Mouse (Mus musculus) stomach, embryonic 14.5 days (tissue): ENCODE results near the gene Grin2c. TPM values are rescaled to one million over a fixed set of nuclear protein-coding genes. Genes with fewer than 3 reads are reported as not detected.

Experiments used
- ATAC-seq: fragments of 200-750 bp; cut with Nextera tagmentation; 2 replicates; pipeline ENCODE4 v1.8.0; 2017; ENCODE audit warnings: low read depth, moderate TSS enrichment; ENCODE audit not compliant: insufficient number of reproducible peaks, insufficient read depth, low FRiP score
- H3K27ac ChIP-seq: fragments of 300-500 bp; sonication (generic); 2 replicates; pipeline ENCODE4 v1.5.1; 2014; ENCODE audit warnings: mild to moderate bottlenecking, low read length, moderate library complexity, mixed read lengths
- H3K27me3 ChIP-seq: fragments of 300-500 bp; sonication (generic); 2 replicates; pipeline ENCODE4 v1.6.1; 2014; ENCODE audit warnings: low read length, control low read depth, mixed read lengths; ENCODE audit not compliant: control insufficient read depth, insufficient read depth
- H3K36me3 ChIP-seq: fragments of 300-500 bp; sonication (generic); 2 replicates; pipeline ENCODE4 v1.6.1; 2014; ENCODE audit warnings: mild to moderate bottlenecking, control low read depth, low read length, moderate library complexity, mixed read lengths; ENCODE audit not compliant: control insufficient read depth, insufficient read depth
- H3K4me1 ChIP-seq: fragments of 300-500 bp; sonication (generic); 2 replicates; pipeline ENCODE4 v1.6.1; 2014; ENCODE audit warnings: low read length, control low read depth, mixed read lengths; ENCODE audit not compliant: control insufficient read depth, insufficient read depth
- H3K4me2 ChIP-seq: fragments of 300-500 bp; sonication (generic); replicated peaks from 2 replicates; pipeline ENCODE4 v1.6.1; 2014; ENCODE audit warnings: low read depth, low read length, control low read depth
- H3K4me3 ChIP-seq: fragments of 300-500 bp; sonication (generic); 2 replicates; pipeline ENCODE4 v1.5.1; 2014; ENCODE audit warnings: low read depth, low read length, control low read depth
- H3K9ac ChIP-seq: fragments of 300-500 bp; sonication (generic); replicated peaks from 2 replicates; pipeline ENCODE4 v1.6.1; 2014; ENCODE audit warnings: low read depth, mild to moderate bottlenecking, control low read depth, low read length, moderate library complexity, mixed read lengths
- H3K9me3 ChIP-seq: fragments of 300-500 bp; sonication (generic); 2 replicates; pipeline ENCODE4 v1.6.1; 2016; ENCODE audit warnings: low read depth, low read length, control low read depth; ENCODE audit not compliant: control insufficient read depth
- WGBS: fragments of 180-500 bp; shearing (Covaris S2); extraction: QIAGEN DNeasy Blood & Tissue Kit; methylation state at CpG from one replicate; pipeline ENCODE4 v1.1.7; 2014; 5-methylcytosine and 5-hydroxymethylcytosine counted together
- polyA plus RNA-seq: library from polyadenylated mRNA; unstranded; fragments of >200 nt; fragmentation: Nextera tagmentation; extraction: Ambion mirVana; gene quantifications from 2 replicates; pipeline ENCODE4 v1.2.1, GENCODE M21; 2014

Gene Grin2c
- not detected in 2 replicates for polyA plus RNA-seq

- Histone ChIP-seq H3K4me2 (peak within 1 kb of the TSS; percentile 59), H3K9me3 (no peaks in the 10 kb centered on the region), H3K27me3 (peaks cover 50% of the 10 kb centered on the region), H3K4me3 (peak within 1 kb of the TSS; percentile 32), H3K4me1 (peaks cover 7% of the 10 kb centered on the region; the same call in 1 of the 2 replicates), H3K27ac (no peak within 1 kb of the TSS), H3K9ac (no peak within 1 kb of the TSS), H3K36me3 (no peaks in the 10 kb centered on the region; the same call in 1 of the 2 replicates)
- 6% methylated on average over 45 of the region's 50 CpGs for WGBS
- ATAC-seq, result no peak
Observed at GRCm38 (mm10) chr11:115267061-115267883, at the start of gene Grin2c. Gene Grin2c, minus strand, starts transcription at chr11:115267243.

- H3K4me1 ChIP-seq, result no peaks in the 10 kb centered on the region
- H3K27me3 ChIP-seq, result peaks cover 40% of the 10 kb centered on the region
- no peak overlapping the region for H3K9ac ChIP-seq
- no peaks in the 10 kb centered on the region for H3K36me3 ChIP-seq
- H3K27ac ChIP-seq, result no peak overlapping the region
- H3K9me3 ChIP-seq, result no peaks in the 10 kb centered on the region
- no peak for ATAC-seq
- WGBS, result 53% methylated on average over 2 of the region's 2 CpGs
- no peak overlapping the region for H3K4me3 ChIP-seq
- no peak overlapping the region for H3K4me2 ChIP-seq
Observed at GRCm38 (mm10) chr11:115314249-115314648, 47.2 kb upstream of the Grin2c start.

- H3K4me2 ChIP-seq, result no peak overlapping the region
- H3K4me1 ChIP-seq, result no peaks in the 10 kb centered on the region
- no peak overlapping the region for H3K27ac ChIP-seq
- ATAC-seq, result no peak
- no peak overlapping the region for H3K4me3 ChIP-seq
- no peaks in the 10 kb centered on the region for H3K36me3 ChIP-seq
- 67% methylated on average over 1 of the region's 1 CpGs for WGBS
- no peak overlapping the region for H3K9ac ChIP-seq
- no peaks in the 10 kb centered on the region for H3K9me3 ChIP-seq
- no peaks in the 10 kb centered on the region for H3K27me3 ChIP-seq
Observed at GRCm38 (mm10) chr11:115308781-115309180, 41.7 kb upstream of the Grin2c start.

- Histone ChIP-seq H3K9me3 (no peaks in the 10 kb centered on the region), H3K36me3 (no peaks in the 10 kb centered on the region), H3K4me3 (no peak within 1 kb of the TSS), H3K4me1 (no peaks in the 10 kb centered on the region), H3K27me3 (no peaks in the 10 kb centered on the region), H3K27ac (no peak within 1 kb of the TSS), H3K9ac (no peak within 1 kb of the TSS), H3K4me2 (no peak within 1 kb of the TSS)
- WGBS, result 32% methylated on average over 8 of the region's 8 CpGs
- ATAC-seq, result no peak
Observed at GRCm38 (mm10) chr11:115306863-115307262, 39.8 kb upstream of the Grin2c start, which contains the start of gene Otop2. Gene Otop2, plus strand, starts transcription at chr11:115307163.

GRCm38 (mm10) chr11:115303167-115303566, 36.1 kb upstream of the Grin2c start:
- H3K27me3 ChIP-seq, result no peaks in the 10 kb centered on the region
- H3K9me3 ChIP-seq, result no peaks in the 10 kb centered on the region
- no peaks in the 10 kb centered on the region for H3K4me1 ChIP-seq
- H3K9ac ChIP-seq, result no peak overlapping the region
- H3K36me3 ChIP-seq, result no peaks in the 10 kb centered on the region
- 25% methylated on average over 8 of the region's 8 CpGs for WGBS
- no peak overlapping the region for H3K27ac ChIP-seq
- H3K4me3 ChIP-seq, result no peak overlapping the region
- ATAC-seq, result no peak
- no peak overlapping the region for H3K4me2 ChIP-seq

- H3K27me3 ChIP-seq, result no peaks in the 10 kb centered on the region
- 86% methylated on average over 2 of the region's 2 CpGs for WGBS
- no peak overlapping the region for H3K27ac ChIP-seq
- no peak overlapping the region for H3K4me3 ChIP-seq
- H3K36me3 ChIP-seq, result no peaks in the 10 kb centered on the region
- no peak overlapping the region for H3K4me2 ChIP-seq
- no peaks in the 10 kb centered on the region for H3K9me3 ChIP-seq
- ATAC-seq, result no peak
- no peak overlapping the region for H3K9ac ChIP-seq
- 0 out of 2 replicates have a peak, but pooled peaks cover 3% of the 10 kb centered on the region for H3K4me1 ChIP-seq
Observed at GRCm38 (mm10) chr11:115301351-115301750, 34.3 kb upstream of the Grin2c start.

- H3K4me2 ChIP-seq, result no peak overlapping the region
- H3K9me3 ChIP-seq, result no peaks in the 10 kb centered on the region
- no peaks in the 10 kb centered on the region for H3K36me3 ChIP-seq
- H3K4me1 ChIP-seq, result 0 out of 2 replicates have a peak, but pooled peaks cover 3% of the 10 kb centered on the region
- WGBS, result 88% methylated on average over 4 of the region's 4 CpGs
- H3K27me3 ChIP-seq, result no peaks in the 10 kb centered on the region
- H3K9ac ChIP-seq, result no peak overlapping the region
- H3K27ac ChIP-seq, result no peak overlapping the region
- ATAC-seq, result no peak
- no peak overlapping the region for H3K4me3 ChIP-seq
Observed at GRCm38 (mm10) chr11:115300745-115301144, 33.7 kb upstream of the Grin2c start.

- no peak for ATAC-seq
- H3K4me1 ChIP-seq, result 0 out of 2 replicates have a peak, but pooled peaks cover 3% of the 10 kb centered on the region
- 70% methylated on average over 8 of the region's 8 CpGs for WGBS
- no peak overlapping the region for H3K4me3 ChIP-seq
- H3K4me2 ChIP-seq, result no peak overlapping the region
- H3K36me3 ChIP-seq, result no peaks in the 10 kb centered on the region
- H3K27me3 ChIP-seq, result no peaks in the 10 kb centered on the region
- no peaks in the 10 kb centered on the region for H3K9me3 ChIP-seq
- no peak overlapping the region for H3K9ac ChIP-seq
- no peak overlapping the region for H3K27ac ChIP-seq
Observed at GRCm38 (mm10) chr11:115298160-115298559, 31.1 kb upstream of the Grin2c start.
